ENCODE assay signal across 8 mouse cellular contexts in genomic region chr3:152315613-152316012, GRCm38 (mm10). TPM values are rescaled to one million over a fixed set of nuclear protein-coding genes. Genes with fewer than 3 reads are reported as not detected.
DNase-seq lines count a peak whose midpoint lies in the region; ATAC-seq and TF ChIP-seq lines count a peak whose summit lies in the region.

No protein-coding gene starts in this region.

- H3K27me3 ChIP-seq in cerebellum, adult 2 months (ENCODE audit: control insufficient read depth, insufficient read depth, low read length), result no peaks in the 10 kb centered on the region
- H3K27me3 ChIP-seq in forebrain, postnatal 0 days (ENCODE audit: insufficient read depth, low read length), result no peaks in the 10 kb centered on the region

- TF ChIP-seq POLR2A in cerebellum, adult 2 months (IDR thresholded peaks at IDR 0.05; ENCODE audit: borderline replicate concordance, insufficient read depth, low read length), result no peak
- no peak for TF ChIP-seq POLR2A in lung, adult 2 months (IDR thresholded peaks at IDR 0.05; ENCODE audit: borderline replicate concordance, extremely low read depth, low read depth, low read length)
- TF ChIP-seq POLR2A in olfactory bulb, adult 2 months (IDR thresholded peaks at IDR 0.05; ENCODE audit: insufficient read depth, low read depth, low read length), result no peak

- peak; percentile 97 for TF ChIP-seq CTCF in cerebellum, adult 2 months (IDR thresholded peaks at IDR 0.05; ENCODE audit: borderline replicate concordance, insufficient read depth, low read depth, low read length)
- TF ChIP-seq CTCF in forebrain, postnatal 0 days (IDR thresholded peaks at IDR 0.05; ENCODE audit: low read depth), result peak; percentile 94
- TF ChIP-seq CTCF in layer of hippocampus, adult 2 months (conservative IDR thresholded peaks at IDR 0.05), result peak; percentile 93
- TF ChIP-seq CTCF in lung, adult 2 months (IDR thresholded peaks at IDR 0.05; ENCODE audit: insufficient read depth, low read length), result peak; percentile 100
- TF ChIP-seq CTCF in olfactory bulb, adult 2 months (IDR thresholded peaks at IDR 0.05; ENCODE audit: insufficient read depth, low read depth, low read length), result peak; percentile 70

- peaks cover 4% of the 10 kb centered on the region; the same call in 1 of the 2 replicates for H3K4me1 ChIP-seq in cerebellum, adult 2 months (ENCODE audit: control insufficient read depth, insufficient read depth, low read length)
- no peaks in the 10 kb centered on the region for H3K4me1 ChIP-seq in forebrain, postnatal 0 days (ENCODE audit: insufficient read depth)
- H3K4me1 ChIP-seq in lung, adult 2 months (ENCODE audit: control insufficient read depth, insufficient read depth, low read length), result no peaks in the 10 kb centered on the region
- H3K4me1 ChIP-seq in olfactory bulb, adult 2 months (ENCODE audit: control insufficient read depth, insufficient read depth, low read length), result no peaks in the 10 kb centered on the region

- 9% methylated on average over 7 of the region's 7 CpGs for WGBS in cerebellum, adult 2 months
- 11% methylated on average over 7 of the region's 7 CpGs for WGBS in forebrain, postnatal 0 days
- 4% methylated on average over 7 of the region's 7 CpGs for WGBS in lung, adult 2 months
- WGBS in olfactory bulb, adult 2 months, result 23% methylated on average over 7 of the region's 7 CpGs

- H3K9me3 ChIP-seq in forebrain, postnatal 0 days (ENCODE audit: low read length), result no peaks in the 10 kb centered on the region

- peak; percentile 67 for DNase-seq in MEL-GATA-1-ER (ENCODE audit: extremely low read depth, low read depth)
- DNase-seq in cerebellum, adult 2 months, result peak; percentile 68 to 69
- DNase-seq in forebrain, postnatal 0 days, result peak; percentile 75
- DNase-seq in heart, postnatal 4 days, result peak; percentile 91
- peak; percentile 71 to 72 for DNase-seq in layer of hippocampus, adult 2 months (ENCODE audit: low spot score in 2 of 2)
- DNase-seq in lung, adult 2 months, result peak; percentile 74
- peak; percentile 47 to 51 for DNase-seq in thymus, adult 18-20 months

- no peak overlapping the region for H3K27ac ChIP-seq in cerebellum, adult 2 months (ENCODE audit: insufficient read depth, low read length)
- H3K27ac ChIP-seq in forebrain, postnatal 0 days (ENCODE audit: low read depth, low read length), result no peak overlapping the region
- no peak overlapping the region for H3K27ac ChIP-seq in layer of hippocampus, adult 2 months
- H3K27ac ChIP-seq in olfactory bulb, adult 2 months (ENCODE audit: insufficient read depth, low read depth, low read length), result no peak overlapping the region

- peak; percentile 87 for ATAC-seq in forebrain, postnatal 0 days

- H3K36me3 ChIP-seq in forebrain, postnatal 0 days (ENCODE audit: insufficient read depth), result peaks cover 22% of the 10 kb centered on the region

- H3K4me2 ChIP-seq in forebrain, postnatal 0 days (ENCODE audit: low read depth), result no peak overlapping the region

- no peak overlapping the region for H3K9ac ChIP-seq in forebrain, postnatal 0 days

- no peak overlapping the region for H3K4me3 ChIP-seq in cerebellum, adult 2 months (replicated peaks; ENCODE audit: insufficient read depth, low read depth, low read length)
- no peak overlapping the region for H3K4me3 ChIP-seq in forebrain, postnatal 0 days (ENCODE audit: low read depth, low read length)
- no peak overlapping the region for H3K4me3 ChIP-seq in layer of hippocampus, adult 2 months
- H3K4me3 ChIP-seq in lung, adult 2 months (replicated peaks; ENCODE audit: extremely low read depth, low read depth, low read length), result no peak overlapping the region
- no peak overlapping the region for H3K4me3 ChIP-seq in olfactory bulb, adult 2 months (ENCODE audit: insufficient read depth, low read depth, low read length)

RNA-seq across cellular contexts. Expression of gene Miga1, which starts 24.6 kb away (rescaled TPM):
- 52.1 and 56.3 TPM in 2 replicates for polyA plus RNA-seq in cerebellum, adult 2 months (2012; rRNA removed)
- total RNA-seq in forebrain, postnatal 0 days (2014; rRNA removed), result 20.3 and 24.3 TPM in 2 replicates
- polyA plus RNA-seq in forebrain, postnatal 0 days (2015; fragmentation: Nextera tagmentation; extraction: Ambion mirVana), result 14.1 and 18.8 TPM in 2 replicates
- 10 to 100 TPM; 17.2 to 17.7 TPM for total RNA-seq in heart, postnatal 4 days (2021)
- total RNA-seq in layer of hippocampus, adult 2 months (2021), result 10 to 100 TPM; 74.5 to 78.2 TPM
- 9.5 and 11.6 TPM in 2 replicates for polyA plus RNA-seq in lung, adult 2 months (2012; rRNA removed)
- not detected in 2 replicates for polyA plus RNA-seq in olfactory bulb, adult 2 months (2012; ENCODE audit: insufficient read depth, insufficient read length, low replicate concordance, missing spikeins)

RNA-seq across cellular contexts. Expression of gene Usp33, which starts 30.7 kb away (rescaled TPM):
- polyA plus RNA-seq in cerebellum, adult 2 months (2012; rRNA removed), result 101 and 111 TPM in 2 replicates
- 113 and 119 TPM in 2 replicates for total RNA-seq in forebrain, postnatal 0 days (2014; rRNA removed)
- polyA plus RNA-seq in forebrain, postnatal 0 days (2015; fragmentation: Nextera tagmentation; extraction: Ambion mirVana), result 64.7 and 67.6 TPM in 2 replicates
- total RNA-seq in heart, postnatal 4 days (2021), result 10 to 100 TPM; 29.9 to 31.6 TPM
- total RNA-seq in layer of hippocampus, adult 2 months (2021), result 100 to 1,000 TPM; 129 to 130 TPM
- polyA plus RNA-seq in lung, adult 2 months (2012; rRNA removed), result 16.3 and 26.6 TPM in 2 replicates
- polyA plus RNA-seq in olfactory bulb, adult 2 months (2012; ENCODE audit: insufficient read depth, insufficient read length, low replicate concordance, missing spikeins), result not detected in 2 replicates

RNA-seq across cellular contexts. Expression of gene Nexn, which starts 49.5 kb away (rescaled TPM):
- 5.3 and 6.5 TPM in 2 replicates for polyA plus RNA-seq in cerebellum, adult 2 months (2012; rRNA removed)
- total RNA-seq in forebrain, postnatal 0 days (2014; rRNA removed), result 0.38 and 0.77 TPM in 2 replicates
- 3.1 and 4.2 TPM in 2 replicates for polyA plus RNA-seq in forebrain, postnatal 0 days (2015; fragmentation: Nextera tagmentation; extraction: Ambion mirVana)
- total RNA-seq in heart, postnatal 4 days (2021), result 100 to 1,000 TPM; 281 to 301 TPM
- total RNA-seq in layer of hippocampus, adult 2 months (2021), result 1 to 10 TPM in 1 of 2 experiments, under 1 TPM in 1; 0.95 to 1.8 TPM
- polyA plus RNA-seq in lung, adult 2 months (2012; rRNA removed), result 0.34 and 1.1 TPM in 2 replicates
- polyA plus RNA-seq in olfactory bulb, adult 2 months (2012; ENCODE audit: insufficient read depth, insufficient read length, low replicate concordance, missing spikeins), result not detected in 2 replicates
